Mouse (Mus musculus): ENCODE data around the gene Tesc.
A peak's percentile ranks its signal among the peaks of the same experiment; 100 is the strongest.

GRCm38 (mm10) chr5:118069315-118069714, 41.8 kb downstream of the Tesc start:
- peak; percentile 68; the same call in 1 of the 2 replicates for TF ChIP-seq CTCF (IDR thresholded peaks at IDR 0.05; ENCODE audit: low read depth, low read length)
- no peak for TF ChIP-seq POLR2AphosphoS5 (IDR thresholded peaks at IDR 0.05; ENCODE audit: insufficient replicate concordance, low read depth, low read length)
- no peak for TF ChIP-seq GATA1 (IDR thresholded peaks at IDR 0.05; ENCODE audit: borderline replicate concordance, low read length)
- no peak for TF ChIP-seq TAL1 (conservative IDR thresholded peaks at IDR 0.05; ENCODE audit: low read depth, low read length)
- TF ChIP-seq GATA2 (IDR thresholded peaks at IDR 0.05; ENCODE audit: borderline replicate concordance, low read depth, low read length), result no peak
